Mouse (Mus musculus): ENCODE measurements around the gene Cxcr1. TPM values are rescaled to one million over a fixed set of nuclear protein-coding genes. Genes with fewer than 3 reads are reported as not detected.

The Cxcr1 gene
- total RNA-seq, 2 experiments from 2014 or later, result not detected

- no peak for DNase-seq (ENCODE audit: low spot score in 2 of 2)
- intact Hi-C loops (cut with DNase I), result no loop called here
These were observed 40.8 kb downstream of the Cxcr1 start, which contains the start of gene Cxcr2 for GRCm38 (mm10) chr1:74153461-74154184. TSS of gene Cxcr2 (plus strand) at chr1:74153989.

GRCm38 (mm10) chr1:74151091-74151490, 43.3 kb downstream of the Cxcr1 start:
- intact Hi-C loops (cut with DNase I), result no loop called here
- no peak for DNase-seq (ENCODE audit: low spot score in 2 of 2)

GRCm38 (mm10) chr1:74150101-74150500, 44.3 kb downstream of the Cxcr1 start:
- intact Hi-C loops (cut with DNase I), result no loop called here
- no peak for DNase-seq (ENCODE audit: low spot score in 2 of 2)

GRCm38 (mm10) chr1:74149106-74149885, 45.1 kb downstream of the Cxcr1 start:
- DNase-seq (ENCODE audit: low spot score in 2 of 2), result no peak
- intact Hi-C loops (cut with DNase I), result no loop called here

Small RNA genes within 50 kb of the gene (microRNA-seq; reads per million reads assigned to microRNA genes)
- 0 reads per million in 2 experiments for gene Mir1928

Other genes starting within 250 kb of the Cxcr1 start
- 10 to 100 TPM; 30.2 to 39.1 TPM for gene Tns1, start 70.2 kb downstream of the Cxcr1 start, total RNA-seq (2021)
- gene Rufy4, start 69.1 kb downstream of the Cxcr1 start, total RNA-seq (2021), result under 1 TPM in 1 of 2 experiments, not detected in 1; 0.17 TPM
- gene Cxcr2, start 40.6 kb downstream of the Cxcr1 start, total RNA-seq (2021), result under 1 TPM; 0.11 to 0.17 TPM
- gene Arpc2, start 41.5 kb upstream of the Cxcr1 start, total RNA-seq (2021), result 100 to 1,000 TPM; 281 to 300 TPM
- not detected for gene Gpbar1, start 83.9 kb upstream of the Cxcr1 start, total RNA-seq (2021)
- gene Aamp, start 90.1 kb upstream of the Cxcr1 start, total RNA-seq (2021), result 100 to 1,000 TPM; 135 to 137 TPM
- gene Pnkd, start 90.3 kb upstream of the Cxcr1 start, total RNA-seq (2021), result 100 to 1,000 TPM; 118 to 134 TPM
- 10 to 100 TPM; 16.3 to 17.8 TPM for gene Tmbim1, start 111.0 kb upstream of the Cxcr1 start, total RNA-seq (2021)
- gene Catip, start 167.5 kb upstream of the Cxcr1 start, total RNA-seq (2021), result 1 to 10 TPM in 1 of 2 experiments, under 1 TPM in 1; 0.75 to 1.9 TPM
- 1 to 10 TPM; 3.4 to 4.3 TPM for gene Slc11a1, start 180.6 kb upstream of the Cxcr1 start, total RNA-seq (2021)
- gene Ctdsp1, start 196.9 kb upstream of the Cxcr1 start, total RNA-seq (2021), result 10 to 100 TPM; 17.7 to 25.5 TPM
- gene Vil1, start 214.7 kb upstream of the Cxcr1 start, total RNA-seq (2021), result 1 to 10 TPM in 1 of 2 experiments, under 1 TPM in 1; 0.64 to 1.1 TPM